In genomic region chr7:29180077-29180853, GRCm38 (mm10) we compare ENCODE assay signal across 8 mouse cellular contexts. TPM values are rescaled to one million over a fixed set of nuclear protein-coding genes. Genes with fewer than 3 reads are reported as not detected.
DNase-seq lines count a peak whose midpoint lies in the region; ATAC-seq lines count a peak whose summit lies in the region.

Gene Psmd8, minus strand, starts transcription at chr7:29180701.

- peaks cover 17% of the 10 kb centered on the region for H3K4me1 ChIP-seq in hindbrain, embryonic 16.5 days (ENCODE audit: control insufficient read depth, insufficient read depth, low read depth, low read length)

- peak within 1 kb of the TSS; percentile 74 for H3K4me3 ChIP-seq in hindbrain, embryonic 16.5 days (ENCODE audit: low read length)
- H3K4me3 ChIP-seq in macrophage (ENCODE audit: inconsistent target) = peak within 1 kb of the TSS; percentile 99

- peaks cover 11% of the 10 kb centered on the region for H3K36me3 ChIP-seq in hindbrain, embryonic 16.5 days (ENCODE audit: control insufficient read depth, insufficient read depth, low read length)
- H3K36me3 ChIP-seq in macrophage (ENCODE audit: inconsistent target) = peaks cover 20% of the 10 kb centered on the region

- peak; percentile 95 for DNase-seq in WW6 (ENCODE audit: low read depth, low spot score)
- peak; percentile 84 to 95 for DNase-seq in cerebellum, postnatal 4 days (ENCODE audit: low spot score in 2 of 2)
- DNase-seq in gastrocnemius, adult 18-20 months (ENCODE audit: low spot score) = peak; percentile 97
- DNase-seq in left cerebral cortex, adult 18-20 months (ENCODE audit: low spot score in 2 of 2) = peak; percentile 90 to 97
- DNase-seq in right cerebral cortex, adult 18-20 months = peak; percentile 97
- DNase-seq in urinary bladder, postnatal 10 days (ENCODE audit: low spot score) = peak; percentile 81

- peak within 1 kb of the TSS; percentile 81 for H3K9ac ChIP-seq in hindbrain, embryonic 16.5 days (ENCODE audit: low read depth, low read length)

- peak within 1 kb of the TSS; percentile 90 for H3K4me2 ChIP-seq in hindbrain, embryonic 16.5 days (ENCODE audit: low read length)

- H3K27me3 ChIP-seq in hindbrain, embryonic 16.5 days (replicated peaks; ENCODE audit: control insufficient read depth, insufficient read depth, low read length) = peaks cover under 1% of the 10 kb centered on the region; the same call in 1 of the 2 replicates

- peaks cover 50% of the 10 kb centered on the region for H3K79me2 ChIP-seq in macrophage (ENCODE audit: inconsistent target)

- no peaks in the 10 kb centered on the region for H3K9me3 ChIP-seq in hindbrain, embryonic 16.5 days (ENCODE audit: control insufficient read depth, low read length)

- under 1% methylated on average over 62 of the region's 62 CpGs for WGBS in hindbrain, embryonic 16.5 days
- under 1% methylated on average over 62 of the region's 62 CpGs for WGBS in macrophage (ENCODE audit: missing documents)

- H3K27ac ChIP-seq in hindbrain, embryonic 16.5 days (ENCODE audit: low read depth, low read length) = peak within 1 kb of the TSS; percentile 83
- H3K27ac ChIP-seq in macrophage = peak within 1 kb of the TSS; percentile 91

- ATAC-seq in hindbrain, embryonic 16.5 days = peak; percentile 97

RNA-seq across cellular contexts. Expression of gene Psmd8, which starts in this region (rescaled TPM):
- 100 to 1,000 TPM; 202 to 256 TPM for total RNA-seq in gastrocnemius, adult 18-20 months (2021)
- 278 and 284 TPM in 2 replicates for polyA plus RNA-seq in hindbrain, embryonic 16.5 days (2015; fragmentation: Nextera tagmentation; extraction: Ambion mirVana)
- total RNA-seq in left cerebral cortex, adult 18-20 months (2021) = 100 to 1,000 TPM; 121 to 125 TPM
- total RNA-seq in macrophage (2018; cell fraction: chromatin; rRNA removed) = 100 to 1,000 TPM; 145 to 453 (median 242) TPM
- 100 to 1,000 TPM; 264 to 504 (median 382) TPM for total RNA-seq in macrophage (2018; cell fraction: cytosol; rRNA removed)
- 100 to 1,000 TPM; 154 to 428 (median 265) TPM for total RNA-seq in macrophage (2018; cell fraction: nucleus; rRNA removed)
- 296 to 477 TPM (median 343 TPM) in 3 replicates for polyA plus RNA-seq in macrophage (2018)

Comparison
In these comparisons a context has a peak if more than half of its experiments do, and no peak if none do; other contexts are left out.
1. Peak in every context shown above with its lines: DNase-seq, ATAC-seq, H3K4me3 ChIP-seq and H3K27ac ChIP-seq.